Mouse (Mus musculus) stomach, embryonic 16.5 days (tissue): ENCODE results near the gene Rhno1. TPM values are rescaled to one million over a fixed set of nuclear protein-coding genes. Genes with fewer than 3 reads are reported as not detected.
A peak's percentile ranks its signal among the peaks of the same experiment; 100 is the strongest.
"Not testable (repeated sequence)": the region's sequence is repeated elsewhere in the genome, so short reads cannot be mapped to it uniquely, and the experiment has no call there.

ENCODE experiments used
- ATAC-seq: fragments of 200-750 bp; cut with Nextera tagmentation; 2 replicates; pipeline ENCODE4 v1.8.0; 2017; ENCODE audit warnings: moderate number of reproducible peaks, moderate TSS enrichment; ENCODE audit not compliant: insufficient read depth, low FRiP score
- H3K27ac ChIP-seq: fragments of 300-500 bp; sonication (generic); 2 replicates; pipeline ENCODE4 v1.5.1; 2014; ENCODE audit warnings: low read length
- H3K27me3 ChIP-seq: fragments of 300-500 bp; sonication (generic); 2 replicates; pipeline ENCODE4 v1.6.1; 2014; ENCODE audit warnings: low read length, control low read depth, mixed read lengths; ENCODE audit not compliant: control insufficient read depth, insufficient read depth
- H3K36me3 ChIP-seq: fragments of 300-500 bp; sonication (generic); 2 replicates; pipeline ENCODE4 v1.6.1; 2014; ENCODE audit warnings: low read length; ENCODE audit not compliant: control insufficient read depth, insufficient read depth
- H3K4me1 ChIP-seq: fragments of 300-500 bp; sonication (generic); 2 replicates; pipeline ENCODE4 v1.6.1; 2014; ENCODE audit warnings: low read length, control low read depth, mixed read lengths; ENCODE audit not compliant: control insufficient read depth, insufficient read depth
- H3K4me2 ChIP-seq: fragments of 300-500 bp; sonication (generic); 2 replicates; pipeline ENCODE4 v1.6.1; 2014; ENCODE audit warnings: low read depth, low read length, mixed read lengths
- H3K4me3 ChIP-seq: fragments of 300-500 bp; sonication (generic); replicated peaks from 2 replicates; pipeline ENCODE4 v1.5.1; 2014; ENCODE audit warnings: mild to moderate bottlenecking, low read length
- H3K9ac ChIP-seq: fragments of 300-500 bp; sonication (generic); 2 replicates; pipeline ENCODE4 v1.6.1; 2014; ENCODE audit warnings: low read length
- H3K9me3 ChIP-seq: fragments of 300-500 bp; sonication (generic); replicated peaks from 2 replicates; pipeline ENCODE4 v1.6.1; 2016; ENCODE audit warnings: low read length, control low read depth; ENCODE audit not compliant: control insufficient read depth
- WGBS: fragments of 180-500 bp; shearing (Covaris S2); extraction: QIAGEN DNeasy Blood & Tissue Kit; methylation state at CpG from one replicate; pipeline ENCODE4 v1.1.7; 2014; 5-methylcytosine and 5-hydroxymethylcytosine counted together
- polyA plus RNA-seq: library from polyadenylated mRNA; unstranded; fragments of >200 nt; fragmentation: Nextera tagmentation; extraction: Ambion mirVana; gene quantifications from 2 replicates; pipeline ENCODE4 v1.2.1, GENCODE M21; 2015

The Rhno1 gene
- polyA plus RNA-seq, 1 experiment from 2014 or later: 93.2 TPM

- no peak for ATAC-seq
- no peak overlapping the region for H3K4me3 ChIP-seq
- H3K27ac ChIP-seq: no peak overlapping the region
- H3K36me3 ChIP-seq: no peaks in the 10 kb centered on the region
- H3K9ac ChIP-seq: no peak overlapping the region
- WGBS: 40% methylated on average over 1 of the region's 1 CpGs
- no peaks in the 10 kb centered on the region for H3K4me1 ChIP-seq
- no peaks in the 10 kb centered on the region for H3K9me3 ChIP-seq
- H3K27me3 ChIP-seq: no peaks in the 10 kb centered on the region
- no peak overlapping the region for H3K4me2 ChIP-seq
Measured at GRCm38 (mm10) chr6:128390683-128391082, 28.0 kb upstream of the Rhno1 start.

- Histone ChIP-seq H3K27ac (no peak overlapping the region), H3K36me3 (no peaks in the 10 kb centered on the region), H3K9ac (no peak overlapping the region), H3K4me3 (no peak overlapping the region), H3K4me2 (no peak overlapping the region), H3K27me3 (no peaks in the 10 kb centered on the region), H3K4me1 (no peaks in the 10 kb centered on the region), H3K9me3 (no peaks in the 10 kb centered on the region)
- no peak for ATAC-seq
- 91% methylated on average over 1 of the region's 1 CpGs for WGBS
Measured at GRCm38 (mm10) chr6:128389185-128389584, 26.5 kb upstream of the Rhno1 start.

GRCm38 (mm10) chr6:128385026-128385425 is 22.3 kb upstream of the Rhno1 start:
- no peaks in the 10 kb centered on the region for H3K9me3 ChIP-seq
- no peak overlapping the region for H3K27ac ChIP-seq
- WGBS: 78% methylated on average over 1 of the region's 1 CpGs
- no peaks in the 10 kb centered on the region for H3K4me1 ChIP-seq
- no peaks in the 10 kb centered on the region for H3K36me3 ChIP-seq
- no peak overlapping the region for H3K4me2 ChIP-seq
- H3K9ac ChIP-seq: no peak overlapping the region
- H3K4me3 ChIP-seq: no peak overlapping the region
- no peak for ATAC-seq
- no peaks in the 10 kb centered on the region for H3K27me3 ChIP-seq

GRCm38 (mm10) chr6:128383752-128384151 is 21.0 kb upstream of the Rhno1 start:
- no peaks in the 10 kb centered on the region for H3K4me1 ChIP-seq
- WGBS: 77% methylated on average over 7 of the region's 7 CpGs
- H3K9ac ChIP-seq: no peak overlapping the region
- no peaks in the 10 kb centered on the region for H3K9me3 ChIP-seq
- no peak overlapping the region for H3K4me3 ChIP-seq
- no peaks in the 10 kb centered on the region for H3K36me3 ChIP-seq
- H3K4me2 ChIP-seq: no peak overlapping the region
- ATAC-seq: no peak
- no peak overlapping the region for H3K27ac ChIP-seq
- H3K27me3 ChIP-seq: no peaks in the 10 kb centered on the region

- Histone ChIP-seq H3K4me3 (no peak overlapping the region), H3K27ac (no peak overlapping the region), H3K4me1 (no peaks in the 10 kb centered on the region), H3K36me3 (no peaks in the 10 kb centered on the region), H3K9me3 (no peaks in the 10 kb centered on the region), H3K4me2 (no peak overlapping the region), H3K27me3 (no peaks in the 10 kb centered on the region), H3K9ac (no peak overlapping the region)
- WGBS: 67% methylated on average over 3 of the region's 3 CpGs
- ATAC-seq: no peak
Measured at GRCm38 (mm10) chr6:128381254-128381653, 18.5 kb upstream of the Rhno1 start.

GRCm38 (mm10) chr6:128380594-128381167 is 18.0 kb upstream of the Rhno1 start:
- H3K4me3 ChIP-seq, H3K4me1 ChIP-seq, H3K9me3 ChIP-seq, H3K27ac ChIP-seq, ATAC-seq, H3K36me3 ChIP-seq, H3K4me2 ChIP-seq, H3K9ac ChIP-seq, H3K27me3 ChIP-seq: not testable (repeated sequence)
- WGBS: 57% methylated on average over 1 of the region's 1 CpGs

GRCm38 (mm10) chr6:128379636-128380035 is 16.9 kb upstream of the Rhno1 start:
- Histone ChIP-seq H3K27ac (no peak overlapping the region), H3K4me3 (no peak overlapping the region), H3K9ac (no peak overlapping the region), H3K4me2 (no peak overlapping the region), H3K36me3 (no peaks in the 10 kb centered on the region), H3K9me3 (no peaks in the 10 kb centered on the region), H3K27me3 (no peaks in the 10 kb centered on the region), H3K4me1 (no peaks in the 10 kb centered on the region)
- ATAC-seq: no peak
- WGBS: 82% methylated on average over 16 of the region's 16 CpGs

- WGBS: 81% methylated on average over 17 of the region's 17 CpGs
- no peaks in the 10 kb centered on the region for H3K9me3 ChIP-seq
- no peak overlapping the region for H3K4me2 ChIP-seq
- no peak for ATAC-seq
- H3K27ac ChIP-seq: peak overlapping the region; percentile 71; the same call in 1 of the 2 replicates
- no peaks in the 10 kb centered on the region for H3K4me1 ChIP-seq
- no peak overlapping the region for H3K9ac ChIP-seq
- peaks cover 7% of the 10 kb centered on the region for H3K36me3 ChIP-seq
- H3K4me3 ChIP-seq: no peak overlapping the region
- H3K27me3 ChIP-seq: no peaks in the 10 kb centered on the region
Measured at GRCm38 (mm10) chr6:128376371-128377085, 13.8 kb upstream of the Rhno1 start.

- Histone ChIP-seq H3K4me3 (no peak within 1 kb of the TSS), H3K9me3 (no peaks in the 10 kb centered on the region), H3K4me2 (no peak within 1 kb of the TSS), H3K9ac (no peak within 1 kb of the TSS), H3K36me3 (peaks cover 11% of the 10 kb centered on the region), H3K27me3 (no peaks in the 10 kb centered on the region), H3K27ac (peak within 1 kb of the TSS; percentile 71), H3K4me1 (no peaks in the 10 kb centered on the region)
- 58% methylated on average over 6 of the region's 6 CpGs for WGBS
- peak; percentile 56 for ATAC-seq
Measured at GRCm38 (mm10) chr6:128375192-128375591, 12.5 kb upstream of the Rhno1 start, which contains the start of the genes Tex52 and Gm44596. TSS of gene Tex52 (plus strand) at chr6:128375456. TSS of gene Gm44596 (plus strand) at chr6:128375503.
